Mouse (Mus musculus) lung, adult 2 months (tissue): Measurements from ENCODE around the gene Phf20.

Experiments used
- CTCF ChIP-seq: fragments of 200-500 bp; IDR thresholded peaks from 2 replicates; pipeline ENCODE4 v1.5.1; 2011; ENCODE audit warnings: mild to moderate bottlenecking, low read length, control low read depth; ENCODE audit not compliant: insufficient read depth
- POLR2A ChIP-seq: fragments of 200-500 bp; IDR thresholded peaks from 2 replicates; pipeline ENCODE4 v1.6.1; 2011; ENCODE audit warnings: low read depth, mild to moderate bottlenecking, control low read depth, low read length, borderline replicate concordance; ENCODE audit errors: extremely low read depth

DNA sequence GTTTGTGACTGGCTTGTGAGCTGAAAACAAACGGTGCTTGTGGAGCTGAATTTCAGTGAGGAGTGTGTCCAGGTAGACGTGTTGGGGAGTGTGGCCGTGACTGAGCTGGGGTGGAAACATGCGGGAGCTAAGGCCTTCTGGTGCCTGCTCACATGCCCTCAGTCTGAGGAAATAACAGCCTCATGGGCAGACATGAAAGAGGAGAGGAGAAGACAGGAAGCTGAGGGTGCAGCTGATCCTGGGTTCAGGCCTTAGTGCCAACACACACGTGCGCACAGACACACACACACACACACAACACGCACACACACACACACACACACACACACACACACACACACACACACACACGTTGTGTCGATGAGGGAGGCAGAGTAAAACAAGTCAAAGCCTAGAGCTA is 71.4 kb downstream of the Phf20 start:
- TF ChIP-seq POLR2A, result no peak
- no peak for TF ChIP-seq CTCF
